Mouse (Mus musculus) gonadal fat pad, adult 2 months (tissue): ENCODE data around the gene Ppil6. TPM values are rescaled to one million over a fixed set of nuclear protein-coding genes. Genes with fewer than 3 reads are reported as not detected.

ENCODE experiments used
- DNase-seq: peaks from one replicate; pipeline ENCODE4 v3.0.0-alpha.2; 2012; ENCODE audit warnings: low read depth
- polyA plus RNA-seq: library from polyadenylated mRNA; depleted of rRNA; stranded (reverse); fragments of >200 nt; gene quantifications from 2 replicates; pipeline ENCODE4 v1.2.3, GENCODE M21; 2012; rRNA removed

Ppil6 gene
- polyA plus RNA-seq: 1.4 and 2.0 TPM in 2 replicates

DNA sequence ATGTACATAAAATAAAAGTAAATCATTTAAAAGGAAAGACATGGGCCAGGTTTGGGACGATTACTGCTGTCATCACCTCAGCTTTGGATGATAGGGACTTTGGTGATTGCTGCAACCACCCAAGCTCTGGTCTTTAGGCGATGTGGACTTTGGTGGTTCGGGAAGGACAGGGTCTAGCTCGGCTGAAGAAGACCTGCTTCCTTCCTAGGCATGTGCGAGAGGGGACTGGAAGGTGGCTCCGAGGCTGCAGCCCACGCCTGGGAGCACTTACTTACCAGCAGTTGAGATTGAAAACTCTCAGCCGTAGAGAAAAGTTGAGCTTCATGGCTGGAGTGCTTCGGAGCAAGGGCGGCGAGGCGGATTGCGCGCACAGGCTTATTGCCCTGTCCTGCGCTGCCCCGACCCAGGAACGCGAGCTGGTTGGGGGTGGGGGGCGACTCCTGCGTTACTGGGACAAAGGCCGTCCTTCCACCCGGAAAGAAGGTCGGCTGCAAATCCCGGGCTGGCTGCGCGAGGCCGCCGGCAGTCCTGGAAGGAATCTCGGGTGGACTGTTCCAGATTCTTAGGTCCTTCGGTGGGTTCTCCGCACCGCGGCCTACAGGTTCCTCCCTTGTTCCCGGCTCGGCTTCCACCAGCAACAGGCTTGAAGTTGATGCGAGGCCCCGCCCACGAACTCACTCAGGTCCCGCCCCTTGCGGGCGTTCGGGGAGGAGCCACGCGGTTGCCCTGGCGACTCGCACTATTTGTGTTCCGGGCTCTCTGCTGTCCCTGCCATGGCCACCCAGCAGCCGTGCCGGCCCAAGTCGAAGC is at the start of gene Ppil6, which contains the start of gene Smpd2:
TSS of gene Ppil6 (plus strand) at position 732 of the 810 bp plus-strand sequence.
TSS of gene Smpd2 (minus strand) at position 662 of the 810 bp plus-strand sequence.
- DNase-seq: no peak

DNA sequence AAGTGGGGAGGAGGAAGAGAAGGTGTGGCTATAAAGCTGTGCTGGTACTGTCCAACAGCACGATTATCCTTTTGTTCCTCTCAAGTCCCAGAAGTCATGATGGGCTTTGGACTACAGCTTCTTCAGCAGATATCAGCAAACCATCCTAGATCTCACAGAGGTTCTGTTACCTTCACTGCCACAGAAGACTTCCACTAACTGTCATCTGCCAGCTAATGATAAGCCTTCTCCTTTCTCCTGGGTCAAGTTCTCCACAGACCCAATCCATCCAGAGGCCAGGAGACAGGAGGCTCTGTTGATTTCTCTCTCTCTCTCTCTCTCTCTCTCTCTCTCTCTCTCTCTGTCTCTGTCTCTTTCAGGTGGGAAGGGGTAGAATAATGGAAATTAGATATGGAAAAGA is 42.0 kb upstream of the Ppil6 start:
- DNase-seq: no peak

DNA sequence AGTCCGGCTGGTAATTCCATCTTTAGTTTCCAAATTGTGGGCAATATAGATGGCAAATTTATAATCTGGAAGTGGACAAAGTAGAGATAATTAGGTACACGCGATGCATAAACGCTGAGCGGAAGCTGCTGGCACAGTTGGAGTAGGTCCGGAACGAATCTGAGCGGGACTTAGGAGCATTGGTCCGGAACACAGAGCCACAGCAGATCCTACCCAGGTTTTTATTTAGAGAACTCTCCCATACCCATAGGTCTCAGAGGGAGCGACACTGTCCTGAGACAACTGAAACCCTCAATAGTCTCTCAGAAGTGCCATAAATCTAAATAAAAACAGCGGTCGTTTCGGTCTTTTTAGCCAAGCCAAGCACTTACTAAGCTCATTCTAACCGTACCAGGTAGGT is 40.6 kb upstream of the Ppil6 start:
- DNase-seq: no peak

DNA sequence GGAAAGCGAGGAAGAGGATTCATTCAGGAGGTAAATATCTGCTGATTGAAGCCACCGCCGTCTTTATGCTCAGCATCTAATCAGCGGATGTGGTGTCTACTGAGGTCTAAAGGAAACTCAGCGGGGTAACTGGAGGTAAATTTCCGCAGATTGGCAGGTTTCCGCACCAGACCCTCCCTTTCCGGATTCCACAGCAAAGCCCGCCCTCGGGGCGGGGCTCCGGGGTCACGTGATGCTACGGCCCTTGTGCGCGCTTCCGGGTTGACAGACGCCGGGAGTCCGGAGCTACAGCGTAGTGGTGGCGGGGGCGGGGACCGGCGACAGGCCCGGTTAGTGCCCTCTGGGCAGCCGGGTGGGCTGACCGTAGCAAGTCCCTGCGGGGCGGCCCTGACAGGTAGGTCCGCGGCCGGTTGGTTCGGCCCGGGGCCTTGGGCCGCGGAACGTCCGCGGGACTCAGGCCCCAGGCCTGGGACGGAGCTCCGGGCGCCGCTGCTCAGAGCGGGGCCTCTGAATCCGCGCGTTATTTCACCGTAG is 40.0 kb upstream of the Ppil6 start, which contains the start of gene Zbtb24:
TSS of gene Zbtb24 (plus strand) at position 247 of the 534 bp plus-strand sequence.
- DNase-seq: no peak

DNA sequence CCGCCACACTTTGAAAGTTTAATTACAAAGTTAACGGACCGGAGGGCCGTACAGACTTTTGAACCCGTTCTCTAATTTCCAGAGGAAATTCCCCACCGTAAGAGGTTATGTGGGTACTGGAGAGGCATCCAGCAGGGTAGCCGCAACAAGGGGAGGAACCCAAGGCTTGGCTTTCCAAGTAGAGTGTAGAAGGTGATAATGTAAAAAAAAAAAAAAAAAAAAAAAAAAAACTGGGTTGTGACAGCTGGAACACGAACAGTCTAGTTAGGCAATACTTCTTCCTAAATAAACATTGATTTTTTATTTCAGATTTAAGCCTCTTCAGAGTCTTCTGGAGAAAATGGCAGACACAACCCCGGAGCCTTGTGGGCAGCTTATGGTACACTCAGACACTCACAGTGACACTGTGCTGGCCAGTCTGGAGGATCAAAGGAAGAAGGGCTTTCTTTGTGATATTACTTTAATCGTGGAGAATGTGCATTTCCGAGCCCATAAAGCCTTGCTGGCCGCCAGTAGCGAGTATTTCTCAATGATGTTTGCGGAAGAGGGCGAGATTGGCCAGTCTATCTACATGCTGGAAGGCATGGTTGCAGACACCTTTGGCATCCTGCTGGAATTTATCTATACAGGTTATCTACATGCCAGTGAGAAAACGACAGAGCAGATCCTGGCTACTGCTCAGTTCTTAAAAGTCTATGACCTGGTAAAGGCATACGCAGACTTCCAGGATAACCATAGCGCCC is 39.3 kb upstream of the Ppil6 start:
- no peak for DNase-seq

DNA sequence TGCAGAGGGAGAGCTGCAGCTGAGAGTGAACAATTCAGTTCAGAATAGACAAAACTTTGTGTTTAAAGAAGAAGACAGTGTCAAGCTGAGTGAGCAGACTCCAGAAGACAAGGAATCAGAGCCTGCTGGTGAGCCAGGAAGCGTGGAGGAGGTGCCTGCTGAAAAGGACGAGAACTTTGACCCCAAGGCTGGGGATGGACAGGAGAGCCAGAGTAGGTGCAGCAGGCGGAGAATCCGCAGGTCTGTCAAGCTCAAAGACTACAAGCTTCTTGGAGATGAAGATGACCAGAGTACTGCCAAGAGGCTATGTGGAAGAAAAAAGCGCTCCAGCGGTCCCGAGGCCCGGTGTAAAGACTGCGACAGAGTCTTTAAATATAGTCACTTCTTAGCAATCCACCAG is 38.6 kb upstream of the Ppil6 start:
- DNase-seq: no peak

DNA sequence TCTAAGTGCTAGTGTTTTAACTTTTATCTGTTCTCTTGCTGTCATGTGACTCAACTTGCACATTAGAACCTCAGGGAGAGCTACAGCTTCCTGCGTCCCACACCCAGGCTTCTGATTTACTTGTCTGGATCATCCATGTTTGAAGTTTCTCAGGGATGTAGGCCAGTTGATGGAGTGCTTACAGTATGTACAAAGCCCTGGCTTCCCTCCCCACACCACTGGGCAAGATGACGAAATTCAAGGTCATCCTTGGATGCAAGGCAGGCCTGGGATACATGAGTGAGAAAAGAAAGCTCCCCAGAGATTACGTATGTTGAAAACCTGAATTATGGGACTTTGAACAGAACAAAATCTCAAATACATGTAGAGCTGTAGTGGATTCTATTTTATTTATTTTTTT is 37.4 kb upstream of the Ppil6 start:
- DNase-seq: no peak

DNA sequence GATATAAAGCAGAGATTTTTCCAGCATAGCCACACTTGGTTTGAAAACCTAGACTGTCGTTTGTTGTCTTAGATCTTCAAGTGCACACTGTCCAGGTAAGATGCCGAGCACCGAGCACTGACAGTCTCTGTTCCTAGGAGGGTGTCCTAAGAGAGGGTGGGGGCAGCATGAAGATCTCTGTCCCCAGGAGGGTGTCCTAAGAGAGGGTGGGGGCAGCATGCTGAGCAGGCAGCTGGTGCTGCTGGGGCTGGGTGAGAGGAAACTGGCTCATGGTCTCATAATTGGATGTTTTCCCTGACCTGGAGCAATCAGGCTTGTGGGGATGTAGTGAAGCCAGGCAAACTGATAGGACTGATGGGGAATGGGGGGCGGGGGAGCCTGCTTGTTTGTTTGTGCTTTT is 30.2 kb upstream of the Ppil6 start:
- DNase-seq: no peak

DNA sequence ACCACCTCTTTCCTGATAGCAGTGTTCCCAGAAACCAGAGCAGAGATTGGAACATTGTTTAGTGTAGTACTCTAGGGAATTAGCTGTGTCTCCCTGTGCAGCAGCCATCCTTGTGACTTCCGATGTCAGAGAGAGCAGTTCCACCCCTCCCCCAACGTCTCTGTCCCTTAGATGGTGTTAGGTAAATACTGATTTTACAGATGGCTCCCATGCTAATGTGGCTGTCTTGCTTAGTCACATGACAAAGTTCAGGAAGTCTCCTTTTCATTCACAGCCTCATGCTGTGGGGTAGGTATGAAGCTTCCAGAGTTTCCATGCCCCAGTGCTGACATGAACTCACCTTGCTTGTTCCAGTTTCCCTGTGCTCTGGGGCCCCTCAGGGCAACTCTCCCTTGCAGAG is 29.7 kb upstream of the Ppil6 start:
- DNase-seq: no peak

DNA sequence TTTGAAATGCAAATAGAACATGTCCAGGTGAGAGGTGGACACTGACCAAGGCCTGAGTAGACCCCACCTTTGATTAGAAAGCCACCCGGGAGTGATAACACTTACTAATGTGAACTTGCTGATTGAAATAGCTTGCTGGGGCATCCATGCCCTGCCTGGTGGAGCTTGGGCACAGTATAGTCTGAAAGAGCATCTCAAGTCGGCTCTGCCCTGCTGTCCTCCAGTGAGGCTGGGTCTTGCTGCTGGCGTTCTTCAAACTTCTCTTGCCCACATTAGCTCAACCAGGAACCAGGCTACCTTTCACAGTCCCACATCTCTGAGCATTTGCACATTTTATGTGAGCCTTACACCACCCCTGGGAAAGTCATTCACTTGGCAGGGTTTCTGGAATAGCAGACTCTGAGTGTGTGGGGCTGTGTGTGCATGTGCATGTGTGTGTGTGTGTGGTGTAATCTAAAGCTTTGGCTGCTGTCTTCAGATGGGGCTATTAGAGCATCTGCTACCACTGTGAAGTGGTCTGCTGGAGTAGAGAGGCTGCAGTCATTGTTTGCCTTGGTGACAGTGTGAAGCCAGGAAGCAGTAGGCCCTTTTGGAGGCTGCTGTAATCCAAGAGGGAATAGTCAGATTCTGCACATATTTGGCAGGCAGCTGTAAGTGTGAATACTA is 29.0 kb upstream of the Ppil6 start:
- no peak for DNase-seq

DNA sequence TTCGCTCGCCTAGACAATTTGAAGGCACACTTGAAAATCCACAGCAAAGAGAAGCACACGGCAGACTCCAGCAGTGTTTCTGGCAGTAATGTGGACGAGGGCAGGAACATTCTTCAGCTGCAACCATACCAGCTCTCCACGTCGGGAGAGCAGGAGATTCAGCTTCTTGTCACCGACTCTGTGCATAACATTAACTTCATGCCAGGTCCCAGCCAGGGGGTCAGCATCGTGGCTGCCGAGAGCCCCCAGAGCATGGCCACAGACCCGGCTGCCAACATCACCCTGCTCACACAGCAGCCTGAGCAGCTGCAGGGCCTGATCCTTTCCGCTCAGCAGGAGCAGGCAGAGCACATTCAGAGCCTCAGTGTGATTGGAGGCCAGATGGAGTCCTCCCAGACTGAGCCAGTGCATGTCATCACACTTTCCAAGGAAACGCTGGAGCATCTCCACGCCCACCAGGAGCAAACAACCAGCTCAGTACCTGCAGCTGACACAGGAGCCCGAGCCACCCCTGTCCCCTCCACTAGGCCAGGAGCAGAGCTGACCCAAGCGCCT is 25.8 kb upstream of the Ppil6 start:
- no peak for DNase-seq

DNA sequence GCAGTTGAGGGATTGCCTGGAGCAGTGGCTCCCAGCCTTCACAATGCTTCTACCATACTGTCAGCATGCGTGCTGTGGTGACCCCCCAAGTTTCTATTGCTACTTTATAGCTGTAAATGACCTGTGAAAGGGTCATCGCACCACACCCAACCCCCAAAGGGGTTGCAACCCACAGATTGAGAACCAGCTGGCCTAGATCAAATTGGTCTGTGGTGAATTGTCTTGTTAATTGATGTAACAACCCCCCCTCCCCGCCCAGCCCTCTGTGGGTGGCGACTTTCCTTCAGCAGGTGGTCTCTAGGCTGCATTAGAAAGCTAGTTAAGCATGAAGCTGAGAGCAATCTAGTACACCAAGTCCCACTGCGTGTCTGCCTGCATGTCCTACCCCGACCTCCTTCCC is 22.9 kb upstream of the Ppil6 start:
- no peak for DNase-seq

DNA sequence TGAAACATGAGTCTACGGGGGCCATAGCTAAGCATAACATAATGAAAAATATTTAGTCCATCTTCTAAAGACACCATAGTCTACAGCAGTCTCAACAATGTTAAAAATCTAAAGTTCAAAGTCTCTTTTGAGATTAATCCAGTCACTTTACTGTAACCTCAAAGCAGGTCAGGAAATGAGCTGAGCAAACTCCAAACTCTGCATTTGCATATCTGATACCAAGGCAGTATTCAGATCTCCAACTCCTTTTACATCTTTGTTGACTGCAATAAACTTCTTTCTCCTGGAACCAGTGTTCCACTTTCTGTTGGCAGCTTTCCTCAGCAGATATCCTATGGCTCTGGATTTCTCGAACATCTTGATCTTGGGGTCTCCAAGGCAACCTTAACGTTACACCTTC is 19.5 kb upstream of the Ppil6 start:
- no peak for DNase-seq

DNA sequence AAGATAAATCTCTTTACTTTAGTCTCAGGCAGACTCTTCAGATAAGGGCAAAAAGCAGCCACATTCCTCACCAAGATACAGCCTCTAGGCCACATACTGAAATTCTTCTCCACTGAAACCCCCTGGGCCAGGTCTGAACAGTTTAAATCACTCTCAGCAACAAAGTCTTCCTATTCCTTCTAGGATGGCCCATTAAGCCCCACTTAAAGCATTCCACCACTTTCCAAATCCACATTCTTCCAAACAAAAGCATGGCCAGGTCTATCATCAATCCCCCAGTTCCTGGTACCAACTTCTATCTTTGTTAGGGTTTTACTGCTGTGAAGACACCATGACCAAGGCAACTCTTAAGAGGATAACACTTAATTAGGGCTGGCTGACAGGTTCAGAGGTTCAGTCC is 17.7 kb upstream of the Ppil6 start:
- DNase-seq: no peak

DNA sequence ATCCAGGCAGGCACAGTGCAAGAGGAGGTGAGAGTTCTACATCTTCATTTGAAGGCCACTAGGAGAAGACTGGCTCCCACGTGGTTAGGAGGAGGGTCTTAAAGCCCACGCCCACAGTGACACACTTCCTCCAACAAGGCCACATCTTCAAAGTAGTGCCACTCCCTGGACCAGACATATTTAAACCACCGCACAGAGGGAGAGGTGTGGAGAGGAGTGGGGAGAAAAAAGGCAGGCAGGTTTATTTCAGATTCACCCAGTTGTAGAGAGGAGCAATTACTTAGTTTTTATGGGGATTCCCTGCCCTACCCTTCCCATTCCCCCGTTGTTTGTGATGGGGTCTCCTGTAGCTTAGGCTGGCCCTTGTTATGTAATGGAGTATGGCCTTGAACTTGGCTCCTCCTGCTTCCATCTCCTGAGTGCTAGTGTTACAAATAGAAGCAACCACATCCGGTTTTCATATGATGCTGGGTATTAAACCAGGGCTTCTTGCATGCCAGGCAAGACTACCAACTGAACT is 17.2 kb upstream of the Ppil6 start:
- no peak for DNase-seq

DNA sequence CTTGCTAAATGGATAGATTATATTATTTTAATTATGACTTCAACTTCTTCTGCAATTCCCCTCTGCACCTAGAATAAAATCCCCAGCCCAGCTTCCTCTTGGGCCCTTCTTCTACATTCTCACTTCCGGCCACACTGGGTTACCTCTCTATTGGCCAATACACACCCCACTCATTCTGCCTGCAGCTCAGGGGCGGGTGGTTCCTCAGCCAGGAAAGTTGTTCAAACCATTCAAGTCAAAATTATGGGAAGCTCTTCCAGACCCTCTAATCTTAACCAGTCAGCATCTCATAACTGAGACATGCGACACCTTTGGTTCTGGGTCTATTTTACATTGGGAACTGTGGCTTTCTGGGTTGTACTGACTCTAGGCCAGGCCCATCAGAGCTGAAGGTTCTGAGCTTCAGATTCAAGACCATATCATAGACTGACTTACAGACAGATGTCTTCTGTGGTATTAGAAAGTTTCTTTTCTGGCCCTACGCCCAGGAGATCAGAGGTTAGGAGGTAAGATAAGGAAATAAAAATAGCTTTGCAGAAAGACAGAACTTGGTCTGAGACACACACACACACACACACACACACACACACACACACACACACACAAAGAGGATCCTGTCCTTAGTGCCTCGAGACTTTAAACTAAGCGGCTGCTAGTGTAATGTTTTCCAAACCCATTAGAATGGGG is 16.3 kb upstream of the Ppil6 start:
- DNase-seq: no peak

DNA sequence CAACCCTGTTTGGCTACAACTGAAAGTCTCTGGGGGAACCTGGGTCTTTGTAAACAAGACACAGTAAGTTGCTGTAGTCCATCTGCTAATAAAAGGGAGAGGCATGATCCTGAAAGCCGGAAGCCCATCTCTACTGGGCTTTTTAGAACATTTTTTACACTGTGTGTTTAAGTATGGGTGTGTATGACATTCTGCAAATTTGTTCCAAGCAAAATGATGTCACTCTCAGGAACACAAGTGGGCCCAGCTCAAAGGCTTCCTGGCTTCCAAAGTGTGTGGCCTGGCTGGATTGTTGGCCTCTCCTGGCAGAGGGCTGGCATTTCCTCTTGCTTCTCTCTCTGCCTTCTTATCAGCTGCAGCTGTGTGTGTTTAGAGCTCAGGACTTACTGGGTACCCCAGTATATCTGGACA is 15.3 kb upstream of the Ppil6 start:
- no peak for DNase-seq

DNA sequence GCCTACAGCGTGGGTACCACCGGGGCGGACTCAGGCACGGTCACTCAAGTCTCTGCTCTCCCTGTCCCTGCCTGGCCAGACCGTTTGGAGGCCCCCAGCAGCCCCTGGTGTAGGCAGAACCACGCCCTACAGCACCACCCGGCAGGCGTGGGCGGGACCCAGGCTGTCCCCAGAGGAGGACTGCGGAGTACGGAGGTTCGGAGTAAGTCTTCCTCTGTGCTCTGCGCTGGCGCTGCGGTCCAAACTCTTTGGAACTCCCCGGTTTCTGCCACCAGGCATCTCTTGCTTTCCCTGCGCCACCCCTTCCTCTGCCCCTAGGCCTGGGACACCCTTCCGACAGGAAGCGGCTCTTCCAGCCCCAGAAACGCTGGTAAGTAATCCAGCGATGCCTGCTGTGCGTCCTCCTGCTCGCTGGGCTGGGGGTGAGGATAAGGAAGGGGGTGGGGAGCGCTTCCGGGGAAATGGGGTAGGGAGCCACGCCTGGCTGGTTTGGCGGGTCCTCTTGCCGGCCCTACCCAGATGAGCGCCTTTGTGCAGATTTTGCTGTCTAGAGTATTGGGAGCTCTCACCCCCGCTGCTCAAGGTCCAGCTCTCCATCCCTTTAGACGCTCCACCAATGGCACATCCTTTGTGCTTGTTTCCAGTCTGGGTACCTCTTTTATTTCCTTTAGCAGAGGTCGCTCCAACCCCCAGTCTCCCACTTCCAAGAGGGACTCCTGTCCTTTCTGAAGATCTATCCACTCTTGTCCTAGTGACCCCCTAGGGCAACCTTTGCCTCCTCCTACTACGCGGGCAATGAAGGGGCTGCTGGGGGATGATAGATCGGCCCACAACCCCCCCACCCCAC is 13.8 kb upstream of the Ppil6 start, which contains the start of gene Mical1:
TSS of gene Mical1 (plus strand) at position 144 of the 847 bp plus-strand sequence.
- no peak for DNase-seq

DNA sequence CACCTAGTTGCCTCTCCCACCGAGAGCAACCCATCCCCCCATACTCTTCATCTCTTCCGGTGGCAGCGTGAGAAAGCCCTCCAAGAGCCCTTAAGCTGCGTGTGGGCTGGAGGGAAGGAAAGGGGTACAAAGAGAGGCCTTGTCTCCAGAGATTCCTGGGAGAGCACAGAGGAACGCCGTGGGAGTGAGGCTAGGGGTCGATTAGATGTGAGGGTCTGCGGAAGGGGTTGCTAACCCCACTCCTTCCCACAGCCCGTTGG is 13.3 kb upstream of the Ppil6 start:
- no peak for DNase-seq
